Mouse (Mus musculus): ENCODE measurements around the gene Aqp1.

DNA sequence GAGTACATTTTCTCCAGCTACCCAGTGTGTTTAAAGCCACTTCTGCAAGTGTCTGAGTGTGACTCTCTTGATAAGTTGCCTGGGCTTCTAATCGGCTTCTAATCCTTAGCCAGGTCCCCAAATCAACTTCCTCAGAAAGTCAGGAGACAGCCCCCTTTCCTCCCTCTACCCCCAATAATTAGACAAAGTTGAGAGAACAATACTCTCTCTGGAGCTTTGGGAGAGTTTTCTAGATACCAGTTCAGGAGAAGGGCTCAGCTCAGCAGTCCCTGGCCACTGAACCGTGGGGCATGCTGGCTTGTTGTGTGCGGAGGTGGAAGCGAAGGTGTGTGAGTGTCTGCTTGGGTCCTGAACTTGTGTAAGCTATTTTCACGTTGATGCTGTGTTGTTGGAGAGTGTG, 1.0 kb downstream of the Aqp1 start:
- TF ChIP-seq CTCF (conservative IDR thresholded peaks at IDR 0.05; ENCODE audit: insufficient read depth, insufficient read length, low read depth, low read length), result no peak
- no peak for TF ChIP-seq POLR2A (IDR thresholded peaks at IDR 0.05; ENCODE audit: low read depth, low read length)
